Mouse (Mus musculus) layer of hippocampus, postnatal 14 days (tissue): Measurements from ENCODE around the gene Heg1. TPM values are rescaled to one million over a fixed set of nuclear protein-coding genes. Genes with fewer than 3 reads are reported as not detected.

Experiments
- DNase-seq, 2 experiments: peaks; one replicate each; pipeline ENCODE4 v3.0.0; 2021 to 2022; ENCODE audit warnings: low spot score in 2 of 2, mixed read lengths in 1 of 2
- total RNA-seq, 2 experiments: library from RNA; stranded (reverse); gene quantifications; 2 replicates each; pipeline ENCODE4 v1.2.3; 2021

Heg1 gene
- total RNA-seq, 2 experiments from 2014 or later, result 39.6 to 41.7 TPM

GRCm38 (mm10) chr16:33810002-33810401 is 125.8 kb downstream of the Heg1 start:
- no peak for DNase-seq

DNA sequence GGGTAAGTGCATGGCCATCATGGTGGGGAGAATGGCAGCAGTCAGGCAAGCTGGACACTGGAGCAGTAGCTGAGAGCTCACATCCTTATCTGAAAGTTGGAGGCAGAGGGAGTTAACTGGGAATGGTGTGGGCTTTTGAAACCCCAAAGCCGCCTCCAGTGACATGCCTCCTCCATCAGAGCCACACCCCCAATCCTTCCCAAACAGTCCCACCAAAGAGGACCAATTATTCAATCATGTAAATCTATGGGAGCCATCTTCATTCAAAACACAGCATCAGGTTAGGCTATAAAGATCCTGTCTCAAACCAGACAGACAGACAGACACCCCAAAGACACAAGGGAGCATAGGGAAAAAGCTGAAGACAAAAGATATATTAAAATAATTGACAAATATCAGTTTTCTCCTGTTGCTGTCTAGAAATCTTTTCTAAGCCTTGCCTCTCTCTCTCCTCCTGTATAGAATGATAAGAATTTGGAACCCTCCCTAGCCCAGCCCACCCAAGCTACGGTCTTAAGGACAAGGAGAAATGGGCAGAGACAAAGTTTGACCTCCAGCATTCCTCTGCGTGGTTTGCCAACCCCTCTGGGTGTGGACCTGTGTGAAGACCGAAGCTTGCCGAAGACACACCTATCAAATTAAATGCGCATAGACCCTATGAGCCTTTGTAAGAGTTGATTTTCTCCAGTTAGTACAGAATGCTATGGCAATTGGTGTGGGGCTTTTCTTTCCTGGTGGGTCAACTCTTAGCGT is 134.4 kb downstream of the Heg1 start:
- no peak for DNase-seq

DNA sequence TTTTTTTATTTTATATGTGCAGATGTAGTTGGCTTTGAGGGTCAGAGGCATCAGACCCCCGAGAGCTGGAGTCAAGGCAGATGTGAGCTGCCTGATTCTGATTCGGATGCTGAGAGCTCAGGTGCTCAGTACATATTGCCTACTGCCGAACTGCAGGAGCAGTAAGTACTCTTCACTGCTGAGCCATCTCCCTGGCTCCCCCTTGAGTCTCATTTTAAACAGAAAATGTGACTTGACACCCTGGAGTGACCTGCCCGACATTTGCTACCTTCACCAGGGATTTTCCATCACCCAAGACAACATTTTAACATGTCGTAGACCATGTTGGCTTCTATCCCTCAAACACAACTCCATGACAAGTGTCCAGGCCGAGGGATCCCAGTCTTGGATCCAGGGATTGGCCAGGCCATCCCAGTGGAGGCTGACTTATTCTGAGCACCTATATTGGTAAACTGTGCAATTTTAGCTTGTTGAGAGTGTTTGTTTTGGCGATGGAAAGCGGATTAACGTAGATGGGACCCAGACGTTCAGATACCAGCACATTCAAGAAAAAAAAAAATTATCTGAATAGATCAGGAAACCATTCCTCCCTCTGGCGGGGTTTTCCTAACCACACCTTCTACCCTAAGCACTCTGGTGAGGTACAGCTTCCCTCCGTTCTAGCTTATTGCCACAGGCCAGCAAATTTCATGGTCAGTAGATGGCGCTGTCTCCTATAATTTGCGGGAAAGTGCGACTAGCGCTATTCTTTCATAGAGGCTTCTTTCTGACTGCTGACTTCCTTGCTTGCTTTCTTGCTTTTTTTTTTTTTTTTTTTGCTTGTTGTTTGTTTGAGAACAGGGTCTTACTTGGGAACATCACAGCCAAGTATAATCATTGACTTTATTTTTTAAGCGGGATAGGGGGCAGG is 136.4 kb downstream of the Heg1 start:
- peak; percentile 85 to 90 for DNase-seq

Other genes starting within 250 kb of the Heg1 start
- gene Slc12a8, start 167.0 kb upstream of the Heg1 start, total RNA-seq, result 1 to 10 TPM; 1.1 to 1.9 TPM
- gene Muc13, start 109.7 kb downstream of the Heg1 start, total RNA-seq, result not detected
- 10 to 100 TPM; 35.0 to 36.5 TPM for gene Itgb5, start 145.3 kb downstream of the Heg1 start, total RNA-seq